Mouse (Mus musculus): ENCODE measurements around the gene Tmc3. TPM values are rescaled to one million over a fixed set of nuclear protein-coding genes. Genes with fewer than 3 reads are reported as not detected.

The Tmc3 gene
- 0.06 and 0.17 TPM in 2 replicates for polyA plus RNA-seq (2012; rRNA removed)

GRCm38 (mm10) chr7:83584639-83585471, at the start of gene Tmc3:
Gene Tmc3, plus strand, starts transcription at chr7:83584927.
- Histone ChIP-seq H3K27me3 (ENCODE audit: control insufficient read depth, insufficient read depth, low read length) (no peaks in the 10 kb centered on the region), H3K27ac (ENCODE audit: insufficient read depth, low read depth, low read length) (no peak within 1 kb of the TSS), H3K36me3 (ENCODE audit: control insufficient read depth, insufficient read depth, low read length) (no peaks in the 10 kb centered on the region), H3K4me1 (ENCODE audit: control insufficient read depth, insufficient read depth, insufficient read length, low read length) (peaks cover 2% of the 10 kb centered on the region; the same call in 1 of the 2 replicates), H3K4me3 (ENCODE audit: low read depth, low read length) (no peak within 1 kb of the TSS)
- TF ChIP-seq CTCF (IDR thresholded peaks at IDR 0.05; ENCODE audit: extremely low read depth, insufficient read length, insufficient replicate concordance, low read depth, low read length) (no peak), POLR2A (IDR thresholded peaks at IDR 0.05; ENCODE audit: low read depth, low read length) (no peak)
- 30% methylated on average over 11 of the region's 11 CpGs for WGBS

- Histone ChIP-seq H3K4me3 (ENCODE audit: low read depth, low read length) (no peak overlapping the region), H3K27me3 (ENCODE audit: control insufficient read depth, insufficient read depth, low read length) (no peaks in the 10 kb centered on the region), H3K27ac (ENCODE audit: insufficient read depth, low read depth, low read length) (no peak overlapping the region), H3K4me1 (ENCODE audit: control insufficient read depth, insufficient read depth, insufficient read length, low read length) (no peaks in the 10 kb centered on the region), H3K36me3 (ENCODE audit: control insufficient read depth, insufficient read depth, low read length) (no peaks in the 10 kb centered on the region)
- WGBS = 69% methylated on average over 5 of the region's 5 CpGs
- no peak for TF ChIP-seq CTCF (IDR thresholded peaks at IDR 0.05; ENCODE audit: extremely low read depth, insufficient read length, insufficient replicate concordance, low read depth, low read length)
- TF ChIP-seq POLR2A (IDR thresholded peaks at IDR 0.05; ENCODE audit: low read depth, low read length) = no peak
These were observed 43.1 kb upstream of the Tmc3 start for GRCm38 (mm10) chr7:83541536-83542169.

- TF ChIP-seq CTCF (IDR thresholded peaks at IDR 0.05; ENCODE audit: extremely low read depth, insufficient read length, insufficient replicate concordance, low read depth, low read length) = no peak
- TF ChIP-seq POLR2A (IDR thresholded peaks at IDR 0.05; ENCODE audit: low read depth, low read length) = no peak
- Histone ChIP-seq H3K27ac (ENCODE audit: insufficient read depth, low read depth, low read length) (no peak overlapping the region), H3K27me3 (ENCODE audit: control insufficient read depth, insufficient read depth, low read length) (no peaks in the 10 kb centered on the region), H3K36me3 (ENCODE audit: control insufficient read depth, insufficient read depth, low read length) (no peaks in the 10 kb centered on the region), H3K4me1 (ENCODE audit: control insufficient read depth, insufficient read depth, insufficient read length, low read length) (no peaks in the 10 kb centered on the region), H3K4me3 (ENCODE audit: low read depth, low read length) (no peak overlapping the region)
- WGBS = 61% methylated on average over 7 of the region's 7 CpGs
These were observed 35.9 kb upstream of the Tmc3 start for GRCm38 (mm10) chr7:83548686-83549352.

- Histone ChIP-seq H3K4me1 (ENCODE audit: control insufficient read depth, insufficient read depth, insufficient read length, low read length) (no peaks in the 10 kb centered on the region), H3K36me3 (ENCODE audit: control insufficient read depth, insufficient read depth, low read length) (no peaks in the 10 kb centered on the region), H3K27ac (ENCODE audit: insufficient read depth, low read depth, low read length) (no peak overlapping the region), H3K4me3 (ENCODE audit: low read depth, low read length) (no peak overlapping the region), H3K27me3 (ENCODE audit: control insufficient read depth, insufficient read depth, low read length) (no peaks in the 10 kb centered on the region)
- WGBS = 70% methylated on average over 7 of the region's 7 CpGs
- TF ChIP-seq CTCF (IDR thresholded peaks at IDR 0.05; ENCODE audit: extremely low read depth, insufficient read length, insufficient replicate concordance, low read depth, low read length) (no peak), POLR2A (IDR thresholded peaks at IDR 0.05; ENCODE audit: low read depth, low read length) (no peak)
These were observed 35.4 kb upstream of the Tmc3 start for GRCm38 (mm10) chr7:83549353-83549774.

GRCm38 (mm10) chr7:83549951-83550407, 34.7 kb upstream of the Tmc3 start:
- Histone ChIP-seq H3K4me1 (ENCODE audit: control insufficient read depth, insufficient read depth, insufficient read length, low read length) (no peaks in the 10 kb centered on the region), H3K36me3 (ENCODE audit: control insufficient read depth, insufficient read depth, low read length) (no peaks in the 10 kb centered on the region), H3K4me3 (ENCODE audit: low read depth, low read length) (no peak overlapping the region), H3K27me3 (ENCODE audit: control insufficient read depth, insufficient read depth, low read length) (no peaks in the 10 kb centered on the region), H3K27ac (ENCODE audit: insufficient read depth, low read depth, low read length) (no peak overlapping the region)
- TF ChIP-seq POLR2A (IDR thresholded peaks at IDR 0.05; ENCODE audit: low read depth, low read length) = no peak
- TF ChIP-seq CTCF (IDR thresholded peaks at IDR 0.05; ENCODE audit: extremely low read depth, insufficient read length, insufficient replicate concordance, low read depth, low read length) = no peak
- WGBS = 59% methylated on average over 5 of the region's 5 CpGs

- Histone ChIP-seq H3K4me1 (ENCODE audit: control insufficient read depth, insufficient read depth, insufficient read length, low read length) (no peaks in the 10 kb centered on the region), H3K4me3 (ENCODE audit: low read depth, low read length) (no peak overlapping the region), H3K27ac (ENCODE audit: insufficient read depth, low read depth, low read length) (no peak overlapping the region), H3K36me3 (ENCODE audit: control insufficient read depth, insufficient read depth, low read length) (no peaks in the 10 kb centered on the region), H3K27me3 (ENCODE audit: control insufficient read depth, insufficient read depth, low read length) (no peaks in the 10 kb centered on the region)
- 74% methylated on average over 6 of the region's 6 CpGs for WGBS
- TF ChIP-seq CTCF (IDR thresholded peaks at IDR 0.05; ENCODE audit: extremely low read depth, insufficient read length, insufficient replicate concordance, low read depth, low read length) (no peak), POLR2A (IDR thresholded peaks at IDR 0.05; ENCODE audit: low read depth, low read length) (no peak)
These were observed 30.2 kb upstream of the Tmc3 start for GRCm38 (mm10) chr7:83554477-83554876.

All from small intestine, adult 2 months (tissue).